Mouse (Mus musculus) layer of hippocampus, postnatal 14 days (tissue): ENCODE measurements around the gene Cd247. TPM values are rescaled to one million over a fixed set of nuclear protein-coding genes. Genes with fewer than 3 reads are reported as not detected.

Experiments
- DNase-seq, 2 experiments: peaks; one replicate each; pipeline ENCODE4 v3.0.0; 2021 to 2022; ENCODE audit warnings: low spot score in 2 of 2, mixed read lengths in 1 of 2
- total RNA-seq, 2 experiments: library from RNA; stranded (reverse); gene quantifications; 2 replicates each; pipeline ENCODE4 v1.2.3; 2021

The Cd247 gene
- total RNA-seq, 2 experiments from 2014 or later, result not detected

DNA sequence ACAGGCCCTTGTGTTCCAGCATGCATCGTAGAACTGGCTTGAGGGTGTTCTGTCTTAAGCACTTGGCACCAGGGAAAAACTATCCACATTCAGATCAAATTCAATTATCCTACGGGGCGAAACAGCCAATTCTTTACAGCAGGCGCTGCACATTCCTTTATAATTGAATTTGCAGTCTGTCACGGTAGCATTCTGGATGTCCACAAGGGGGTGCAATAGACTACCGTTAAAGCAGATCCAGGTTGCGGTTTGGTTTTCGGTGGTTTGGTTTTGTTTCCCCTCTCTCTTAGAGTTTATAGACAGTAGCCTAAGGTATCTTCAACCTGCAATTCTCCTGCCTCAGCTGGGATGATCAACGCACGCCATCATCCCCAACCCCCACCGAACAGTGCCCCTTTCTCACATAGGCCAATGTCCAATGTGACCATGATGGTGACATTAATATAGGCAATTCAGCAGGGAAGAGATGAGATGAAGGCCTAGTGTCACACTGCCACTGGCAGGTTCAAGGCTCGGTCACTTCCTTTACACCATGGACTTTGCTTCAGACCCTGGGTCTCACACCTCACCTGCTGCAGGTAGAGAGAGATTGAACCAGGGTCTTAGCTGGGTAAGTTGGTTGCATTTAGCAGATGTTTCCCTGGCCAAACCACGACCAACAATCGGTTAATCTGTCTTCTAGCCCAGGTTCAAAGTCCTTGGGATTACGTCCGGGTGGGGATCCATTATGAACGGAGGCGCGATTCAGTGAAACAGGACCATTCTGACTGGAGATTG is 12.8 kb upstream of the Cd247 start:
- DNase-seq, result peak in 1 of 2 experiments; percentile 71

DNA sequence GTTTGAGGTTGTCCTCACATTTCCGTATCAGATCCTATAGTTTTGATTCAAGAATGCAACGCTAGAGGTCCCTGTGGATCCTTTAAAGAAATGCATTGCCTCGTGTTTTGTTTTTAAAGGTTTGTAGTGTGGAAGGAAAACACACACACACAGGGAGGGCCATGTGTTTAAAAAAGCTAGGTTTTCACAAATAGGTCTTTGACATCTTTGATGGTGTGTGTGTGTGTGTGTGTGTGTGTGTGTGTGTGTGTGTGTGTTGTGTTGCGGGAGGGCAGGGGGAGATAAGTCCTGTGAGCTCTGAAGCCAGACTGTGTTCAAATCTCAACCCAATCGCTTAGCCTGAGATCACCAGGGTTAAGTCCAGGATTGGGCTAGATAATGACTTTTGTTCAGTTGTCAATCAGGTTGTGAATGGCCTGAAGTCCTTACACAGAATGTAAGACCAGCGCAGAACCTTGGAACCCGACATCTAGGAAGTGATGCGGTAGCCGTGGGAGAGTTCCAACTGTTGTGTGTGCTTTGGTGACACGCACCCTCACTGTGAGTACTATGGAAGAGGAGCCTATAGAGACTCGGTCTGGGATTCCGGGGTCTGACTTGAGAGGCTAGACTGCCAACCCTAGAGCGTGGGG is 8.4 kb upstream of the Cd247 start:
- peak in 1 of 2 experiments; percentile 57 for DNase-seq

DNA sequence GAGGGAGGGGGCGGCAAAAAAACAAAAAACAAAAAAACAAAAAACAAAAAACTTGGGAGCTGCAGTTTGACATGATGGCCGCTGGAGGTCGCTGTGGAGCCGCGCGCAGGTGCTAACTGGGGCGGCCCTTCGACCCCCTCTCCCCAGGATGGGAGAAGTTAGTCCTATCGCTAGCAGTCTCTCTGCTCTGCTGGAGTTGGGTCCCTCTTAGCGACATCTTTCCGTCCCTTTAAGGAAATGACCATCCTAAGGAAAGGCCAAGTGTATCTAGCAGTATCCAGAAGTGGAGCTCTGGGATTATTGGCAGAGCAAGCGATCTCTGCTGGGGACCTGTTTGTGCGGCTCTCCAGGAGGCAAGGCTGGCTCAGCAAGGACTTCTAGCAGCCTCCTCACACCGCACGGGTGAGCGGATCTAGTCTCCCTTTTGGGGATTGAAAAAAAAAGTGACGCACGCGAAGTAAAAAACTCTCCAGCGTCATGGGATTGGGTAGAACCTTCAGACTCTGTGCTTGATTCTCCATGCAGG is 7.8 kb upstream of the Cd247 start:
- peak in 1 of 2 experiments; percentile 22 for DNase-seq

DNA sequence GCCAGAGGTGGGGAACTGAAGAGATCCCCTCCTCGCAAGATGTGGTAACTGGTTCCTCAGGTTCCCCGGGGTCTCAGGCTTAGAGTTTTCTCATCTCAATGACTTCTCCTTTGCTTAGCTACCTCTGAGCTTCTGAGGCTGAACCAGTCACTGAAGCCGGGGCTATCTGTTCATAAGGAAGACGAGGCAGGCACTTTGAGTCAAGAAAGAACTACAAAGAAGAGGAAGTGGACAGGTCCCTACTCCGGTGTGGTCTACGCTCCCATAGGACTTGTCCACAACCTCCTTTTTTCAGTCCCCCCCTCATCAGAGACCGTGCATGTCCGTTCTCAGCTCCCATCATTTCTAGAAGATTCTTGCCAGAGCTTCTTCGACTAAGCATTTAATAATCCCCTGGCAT is 7.1 kb upstream of the Cd247 start:
- DNase-seq, result no peak

DNA sequence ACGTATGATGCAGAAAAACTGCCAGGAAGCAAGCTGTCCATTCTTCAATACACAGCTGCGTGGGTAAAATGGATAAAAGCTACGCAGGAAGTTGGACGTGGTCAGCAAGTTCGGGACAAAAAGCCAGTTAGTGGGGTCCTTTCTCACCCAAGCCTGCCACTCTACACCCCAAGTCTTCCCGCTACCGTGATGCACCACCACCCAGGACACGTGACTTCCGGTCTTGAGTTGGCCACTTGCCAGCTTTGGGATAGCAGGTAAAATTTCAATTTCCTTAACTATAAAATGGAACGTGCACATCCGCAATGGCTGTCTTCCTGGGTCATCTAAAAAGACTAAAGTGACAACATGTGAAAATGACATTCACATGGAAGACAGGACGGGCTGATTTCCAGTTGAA is 6.6 kb upstream of the Cd247 start:
- DNase-seq, result no peak

DNA sequence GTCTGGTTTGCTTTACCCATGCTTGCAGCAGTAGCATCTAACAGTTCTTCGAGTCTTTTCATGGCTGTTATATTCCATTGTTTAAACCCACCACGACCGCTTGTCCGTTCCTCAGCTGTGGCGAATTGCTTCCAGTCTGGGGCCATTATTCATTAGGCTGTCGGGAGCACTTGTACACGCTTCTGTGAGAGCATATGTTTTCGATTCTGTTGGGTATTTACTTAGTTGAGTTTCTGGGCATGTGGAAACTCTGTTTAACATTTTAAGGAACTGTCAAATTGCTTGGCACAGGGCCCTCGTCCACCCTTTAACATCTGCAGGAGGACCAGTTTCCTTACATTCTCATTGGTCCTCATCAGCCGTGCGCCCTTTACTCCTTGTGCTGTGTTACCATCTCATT is 2.2 kb upstream of the Cd247 start:
- no peak for DNase-seq

DNA sequence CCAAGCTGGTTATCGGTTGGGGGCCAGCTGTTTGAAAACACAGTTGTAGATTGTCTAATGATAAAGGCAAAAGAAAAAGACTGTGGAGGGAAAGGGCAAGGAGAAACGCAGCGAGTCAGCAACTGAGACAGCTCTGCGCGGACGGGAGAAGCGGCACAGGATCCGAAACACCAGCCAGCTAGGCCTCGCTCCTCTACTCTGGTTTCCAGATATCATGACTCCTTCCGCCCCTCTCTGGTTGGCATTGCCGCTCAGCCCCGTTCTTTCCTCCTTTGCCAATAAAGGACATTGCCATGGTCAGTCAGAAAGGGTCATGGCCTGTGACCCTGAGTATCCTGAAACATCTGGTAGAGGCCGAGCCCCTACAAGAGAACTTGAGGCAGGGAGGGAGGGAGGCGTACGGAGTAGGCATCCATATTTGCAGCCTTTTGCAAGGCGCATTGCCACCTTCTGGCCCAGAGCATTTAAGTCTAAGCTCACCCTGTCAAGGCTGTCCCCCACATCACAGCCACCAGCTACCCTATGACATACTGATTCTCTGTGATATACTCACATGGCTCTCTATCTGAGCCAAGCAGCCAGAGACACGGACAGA is 682 bp downstream of the Cd247 start:
- DNase-seq, result no peak

DNA sequence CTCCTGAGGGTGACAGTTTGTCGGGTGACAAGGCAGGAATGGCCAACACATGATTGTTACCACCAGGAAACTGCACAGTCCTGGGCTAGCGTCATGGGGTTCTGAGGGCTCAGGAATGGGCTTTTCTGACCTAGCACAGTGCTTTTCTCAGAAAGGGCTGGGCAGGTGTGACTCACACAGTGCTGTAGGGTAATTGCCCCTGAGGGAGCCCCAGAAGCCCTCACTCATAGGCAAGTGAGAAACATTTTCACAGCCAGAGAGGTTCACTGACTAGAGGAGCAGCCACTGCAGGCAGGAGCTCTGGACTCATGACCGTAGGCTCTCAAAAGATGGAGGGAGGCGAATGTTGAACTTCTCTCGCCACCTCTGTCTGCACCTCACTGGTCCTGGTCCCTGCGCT is 1.5 kb downstream of the Cd247 start:
- DNase-seq, result no peak

DNA sequence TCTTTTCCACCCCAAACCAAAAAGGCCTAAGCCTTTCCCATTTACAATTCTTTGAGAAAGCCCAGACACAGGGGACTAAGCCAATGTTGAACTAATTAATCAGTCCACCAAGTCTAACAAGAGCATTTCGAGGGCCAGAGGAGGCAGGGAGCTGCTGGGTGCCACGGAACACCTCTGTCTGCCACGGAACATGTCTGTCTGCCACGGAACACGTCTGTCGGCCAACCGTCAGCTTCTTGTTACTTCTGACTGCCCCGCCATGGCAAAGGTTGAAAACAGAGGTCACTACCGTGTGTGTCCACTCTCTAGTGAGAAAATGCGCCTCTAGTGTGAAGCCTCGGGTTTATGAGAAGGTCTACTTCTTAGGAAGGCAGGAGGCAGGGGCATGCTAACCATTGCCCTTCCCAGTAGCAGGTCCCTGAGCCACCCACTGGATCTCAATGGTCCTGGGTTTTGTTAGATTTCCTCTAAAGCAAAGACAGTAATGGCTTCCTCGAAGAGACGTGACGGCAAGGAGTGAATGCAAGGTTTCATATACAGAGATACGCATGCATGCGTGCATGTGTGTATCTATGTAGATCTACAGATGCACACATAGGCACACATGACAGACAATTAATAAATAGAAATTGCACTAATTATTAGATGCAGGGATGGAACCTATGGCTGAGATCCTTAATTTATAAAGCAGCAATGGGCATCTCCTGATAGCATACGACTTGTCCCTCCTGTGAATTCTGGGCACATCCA is 2.2 kb downstream of the Cd247 start:
- DNase-seq, result no peak

DNA sequence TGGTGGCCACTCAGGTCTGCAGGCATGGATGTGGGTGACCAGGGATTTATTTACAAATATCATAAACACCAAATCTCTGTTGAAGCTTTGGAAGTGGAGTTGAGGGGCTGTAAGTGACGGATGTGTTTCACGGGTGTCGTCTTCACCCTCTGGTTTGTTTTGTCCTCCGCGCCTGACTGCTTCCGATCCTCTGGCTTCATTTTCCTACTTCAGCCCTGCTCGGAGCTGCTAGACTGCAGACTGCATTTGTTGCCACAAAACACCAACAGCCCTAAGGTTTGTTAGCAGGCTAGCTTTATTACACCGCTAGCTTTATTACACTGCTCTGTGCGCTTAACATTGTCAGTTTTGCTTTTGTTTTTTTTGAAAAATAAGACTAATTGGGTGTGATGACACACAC is 2.9 kb downstream of the Cd247 start:
- no peak for DNase-seq

DNA sequence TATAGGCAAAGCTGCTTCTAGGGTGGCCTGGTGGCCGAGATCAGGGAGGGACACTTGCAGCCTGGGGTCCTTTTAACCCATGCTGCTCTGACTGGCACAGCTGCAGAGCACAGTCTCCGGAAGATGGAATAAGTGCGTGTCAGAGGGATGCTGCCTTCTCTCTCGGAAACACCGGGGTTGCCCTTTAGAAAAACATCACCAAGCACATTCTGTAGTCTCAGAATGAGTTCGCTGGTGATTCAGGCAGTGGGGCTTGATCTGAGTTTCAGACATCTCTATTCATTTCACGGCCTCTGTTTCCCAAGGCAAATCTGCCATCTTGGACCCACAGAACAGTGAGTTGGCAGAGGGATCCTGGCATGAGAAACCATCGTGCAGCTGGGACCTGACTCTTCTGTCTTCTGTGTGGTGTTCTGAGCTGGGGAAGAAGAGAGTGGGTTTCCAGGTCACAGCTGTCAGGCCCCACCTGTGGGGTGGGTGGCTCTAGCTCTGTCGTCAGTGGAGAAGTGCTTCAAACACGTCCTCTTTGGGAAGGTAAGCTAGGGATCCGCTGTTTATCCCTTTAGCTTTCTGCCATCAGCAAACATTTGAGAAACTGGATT is 13.3 kb downstream of the Cd247 start:
- no peak for DNase-seq

DNA sequence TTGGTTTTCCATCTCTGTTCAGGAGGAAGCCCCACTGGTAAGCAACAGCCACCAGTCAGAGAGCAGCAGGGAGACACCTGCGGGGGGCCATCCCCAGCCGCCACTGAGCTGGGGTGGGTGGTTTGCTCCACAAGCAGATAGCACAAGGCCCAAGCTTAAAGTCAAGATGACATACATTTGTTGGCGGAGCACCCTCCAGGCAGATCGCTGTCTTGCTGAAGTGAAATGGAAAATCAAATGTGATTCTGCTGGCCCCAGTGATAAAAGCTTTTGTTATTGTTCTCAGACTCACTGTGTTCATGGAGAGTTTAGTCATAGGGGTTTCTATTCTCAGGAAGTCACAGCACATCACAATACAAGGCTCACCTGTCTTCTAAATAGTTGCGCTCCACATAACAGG is 14.6 kb downstream of the Cd247 start:
- no peak for DNase-seq

DNA sequence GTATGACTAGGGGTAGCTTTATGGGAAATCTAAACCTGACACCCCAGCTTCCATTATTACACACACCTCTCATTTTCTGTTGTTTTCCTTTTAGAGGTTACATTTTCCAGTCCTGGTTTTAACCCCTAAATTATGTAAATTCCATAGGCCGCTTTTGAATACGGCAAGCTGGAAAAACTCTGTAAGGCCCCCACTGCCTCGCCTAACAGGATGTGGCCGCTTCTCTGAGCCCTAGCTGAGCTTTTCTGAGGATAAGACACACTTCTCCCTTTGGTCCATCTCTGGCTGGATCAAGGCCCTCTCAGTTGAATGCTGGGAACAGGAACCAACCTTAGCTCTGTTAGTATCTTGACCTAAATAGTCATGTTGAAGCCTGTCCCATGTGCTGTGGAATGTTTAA is 15.7 kb downstream of the Cd247 start:
- no peak for DNase-seq

DNA sequence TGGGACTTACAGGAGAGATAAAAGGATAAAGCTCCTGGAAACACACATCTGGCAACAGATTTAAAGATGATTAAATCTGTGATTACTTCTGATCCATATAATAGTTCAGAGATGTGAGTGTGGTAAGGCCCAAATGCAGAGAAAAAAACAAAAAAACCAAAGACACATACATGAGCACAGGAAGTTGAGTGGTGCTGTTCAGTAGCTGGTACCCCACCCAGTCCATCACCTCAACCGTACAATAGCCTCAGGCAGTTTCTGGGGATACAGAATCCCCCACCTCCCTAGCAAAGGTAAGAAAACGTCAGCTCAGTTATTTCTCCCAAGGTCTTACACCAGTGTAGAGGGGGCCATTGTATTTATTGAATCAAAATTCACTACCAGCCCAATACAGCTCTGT is 22.2 kb downstream of the Cd247 start:
- DNase-seq, result no peak

DNA sequence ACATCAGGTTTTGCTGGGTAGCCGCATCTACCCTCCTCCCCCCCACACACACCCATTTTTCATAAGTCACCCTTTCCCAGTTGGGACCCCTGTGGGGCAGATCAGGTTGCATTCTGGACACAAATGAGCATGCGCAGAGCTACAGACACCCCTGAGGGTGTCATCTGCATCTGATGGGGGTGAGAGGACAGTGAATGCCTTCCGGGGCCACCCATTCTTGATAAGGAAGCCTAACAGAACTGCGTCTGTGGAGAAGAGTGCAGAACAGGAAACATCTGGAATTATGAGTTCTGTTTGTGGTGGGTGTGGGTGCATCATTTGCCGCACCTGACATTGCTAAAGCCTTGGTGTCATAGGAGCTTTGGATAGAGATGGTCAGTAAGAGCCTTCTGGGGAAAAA is 22.7 kb downstream of the Cd247 start:
- DNase-seq, result no peak

DNA sequence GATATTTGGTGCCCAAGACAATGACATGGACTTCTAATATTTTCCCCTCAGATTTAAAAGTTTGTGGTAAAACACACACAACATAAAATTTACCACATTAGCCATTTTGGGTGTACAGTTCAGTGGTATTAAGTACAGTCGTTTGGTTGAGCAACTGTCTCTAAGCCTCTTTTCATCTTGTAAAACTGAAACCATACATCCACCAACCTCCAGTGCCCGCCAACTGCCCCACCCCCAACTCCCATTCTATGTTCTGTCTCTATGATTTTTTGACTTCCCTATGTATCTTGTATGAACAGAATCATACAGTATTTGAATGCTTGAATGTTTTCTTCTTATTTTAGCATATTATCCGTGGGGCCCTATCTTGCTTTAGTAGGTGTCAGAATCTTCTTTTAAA is 24.3 kb downstream of the Cd247 start:
- DNase-seq, result no peak

DNA sequence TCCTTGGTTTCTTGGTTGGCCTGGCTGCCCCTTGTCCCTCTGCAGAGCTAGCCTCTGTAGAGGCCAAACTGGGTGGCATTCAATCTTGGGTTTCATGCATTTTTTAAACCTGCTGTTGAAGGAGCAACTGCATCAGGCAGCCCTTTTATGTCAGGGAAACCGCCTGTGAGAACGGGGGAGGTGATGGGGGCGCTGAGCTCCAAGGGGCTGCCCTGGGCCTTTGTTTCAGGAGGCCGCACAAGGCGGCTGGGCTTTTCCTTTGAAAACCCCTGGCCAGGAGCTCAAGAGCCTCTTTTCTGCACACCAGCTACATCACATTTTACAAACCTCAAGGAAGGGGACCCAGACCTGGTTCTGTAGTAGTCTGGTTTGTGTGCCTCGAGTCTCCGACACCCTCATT is 25.6 kb downstream of the Cd247 start:
- DNase-seq, result no peak

DNA sequence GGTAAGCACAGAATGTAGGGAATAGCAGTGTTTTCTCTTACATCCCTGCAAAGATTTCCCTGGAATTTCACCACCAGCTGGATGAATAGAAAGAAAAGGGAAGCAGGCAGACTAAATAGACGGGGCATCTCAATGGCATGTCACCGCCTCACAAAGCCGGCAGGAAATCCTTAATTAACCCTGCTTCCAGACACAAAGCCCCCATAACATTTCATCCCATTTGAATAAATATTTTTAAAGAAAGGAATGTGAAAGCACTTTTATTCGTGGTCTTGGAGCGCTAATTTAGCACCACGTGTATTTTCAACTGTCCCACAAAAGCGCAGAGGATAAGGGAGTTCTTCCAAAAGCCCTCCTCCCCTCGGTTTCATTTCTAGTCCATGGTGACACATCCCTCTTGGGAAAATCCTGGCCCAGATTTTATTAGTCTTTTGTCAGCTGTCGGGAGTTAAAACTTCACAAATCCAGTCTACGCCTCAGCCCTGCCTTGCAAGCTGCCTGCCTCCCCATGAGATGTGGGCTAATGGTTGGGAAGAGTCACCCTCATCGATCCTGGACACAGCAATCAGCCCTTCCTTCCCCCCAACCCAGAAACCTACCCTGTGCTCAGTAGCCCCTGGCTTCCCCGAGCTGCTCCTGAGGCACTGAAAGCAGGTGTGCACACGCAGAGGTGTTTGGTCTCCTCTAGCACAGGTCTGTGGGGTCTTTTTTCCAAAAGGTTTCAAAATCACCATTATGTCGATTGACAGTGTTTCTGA is 26.2 kb downstream of the Cd247 start:
- no peak for DNase-seq

DNA sequence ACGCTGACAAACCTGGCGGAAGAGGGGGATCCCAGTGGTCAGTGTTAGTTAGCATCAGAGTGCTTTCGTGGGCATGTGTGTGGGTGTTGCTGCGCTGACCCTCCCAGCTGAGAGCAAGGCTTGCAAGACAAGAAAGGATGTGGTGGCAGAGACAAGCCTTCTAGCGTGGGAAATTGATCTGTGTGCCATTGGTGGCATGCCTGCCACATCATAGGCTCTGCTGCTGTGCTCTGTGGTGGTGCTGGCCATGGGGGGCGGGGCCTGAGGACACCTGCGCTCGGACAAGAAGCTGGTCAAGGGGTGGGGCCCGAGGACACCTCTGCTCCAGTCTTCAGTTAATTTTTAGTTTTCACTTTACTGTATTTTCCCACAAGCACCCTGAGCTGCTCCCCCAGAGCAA is 27.9 kb downstream of the Cd247 start:
- DNase-seq, result no peak

DNA sequence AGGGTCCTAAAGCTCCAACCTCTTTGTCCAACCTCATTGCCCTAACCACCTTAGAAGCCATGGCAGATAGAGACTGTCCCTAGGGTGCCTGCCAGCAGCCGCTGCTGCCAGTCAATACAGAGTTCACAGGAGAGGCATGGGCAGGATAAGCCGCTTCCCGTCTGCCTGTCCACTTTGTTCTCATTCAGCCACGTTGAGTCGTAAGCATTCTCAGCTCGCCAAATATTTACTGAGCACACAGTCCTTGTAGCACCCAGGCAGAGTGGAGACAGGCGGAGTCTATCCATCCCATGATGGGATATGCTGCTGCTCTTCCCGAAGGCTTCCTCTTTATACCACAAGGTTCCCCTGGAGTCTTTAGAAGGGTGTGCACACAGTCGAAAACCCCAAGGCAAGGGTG is 28.8 kb downstream of the Cd247 start:
- no peak for DNase-seq
